Mouse (Mus musculus) heart, postnatal 36 days (tissue): ENCODE measurements at regions not wholly inside any gene's neighbourhood (a gene's known extent, or its start where the extent isn't known, plus 50 kb on each side); places are given as distances from the start of the nearest gene placed in this dataset.
"Not testable (repeated sequence)": the region's sequence is repeated elsewhere in the genome, so short reads cannot be mapped to it uniquely, and the experiment has no call there.

Source experiments
- DNase-seq, 2 experiments: peaks; one replicate each; pipeline ENCODE4 v3.0.0; 2021 to 2022
- intact Hi-C: fragments of 180-260 bp; cut with DNase I; formaldehyde crosslinking; loops from one replicate; pipeline ENCODE4 v1.15.1; 2025

- DNase-seq, intact Hi-C loops: not testable (repeated sequence)
Measured at GRCm38 (mm10) chr6:19855476-19855875, 989.4 kb downstream of the Ankrd7 start.

- DNase-seq: no peak
- intact Hi-C loops: no loop called here
Measured at GRCm38 (mm10) chr6:19864101-19864500, 998.0 kb downstream of the Ankrd7 start.

GRCm38 (mm10) chr6:19869697-19870096, 1003.6 kb downstream of the Ankrd7 start:
- intact Hi-C loops: no loop called here

GRCm38 (mm10) chr6:19911181-19911580, 1045.1 kb downstream of the Ankrd7 start:
- DNase-seq: no peak
- intact Hi-C loops: no loop called here

More at GRCm38 (mm10) chr6:19869697-19870096, 1003.6 kb downstream of the Ankrd7 start:
- no peak for DNase-seq

GRCm38 (mm10) chr6:19941784-19942183, 1075.7 kb downstream of the Ankrd7 start:
- intact Hi-C loops, DNase-seq: not testable (repeated sequence)

GRCm38 (mm10) chr6:19944334-19944733, 1078.2 kb downstream of the Ankrd7 start:
- intact Hi-C loops: no loop called here

GRCm38 (mm10) chr6:19945693-19946092, 1079.6 kb downstream of the Ankrd7 start:
- intact Hi-C loops: no loop called here
- no peak for DNase-seq

More at GRCm38 (mm10) chr6:19944334-19944733, 1078.2 kb downstream of the Ankrd7 start:
- no peak for DNase-seq

GRCm38 (mm10) chr6:19975898-19976297, 1109.8 kb downstream of the Ankrd7 start:
- DNase-seq: no peak
- intact Hi-C loops: no loop called here

GRCm38 (mm10) chr6:19991829-19992228, 1125.7 kb downstream of the Ankrd7 start:
- intact Hi-C loops: no loop called here
- DNase-seq: no peak

- intact Hi-C loops: no loop called here
- no peak for DNase-seq
Measured at GRCm38 (mm10) chr6:20028466-20028865, 1162.3 kb downstream of the Ankrd7 start.

GRCm38 (mm10) chr6:20037769-20038168, 1171.7 kb downstream of the Ankrd7 start:
- DNase-seq: peak; percentile 2 to 11
- intact Hi-C loops: no loop called here

GRCm38 (mm10) chr6:20078666-20079065, 1136.6 kb upstream of the Kcnd2 start:
- DNase-seq: no peak
- intact Hi-C loops: no loop called here

GRCm38 (mm10) chr6:20092057-20092917, 1123.0 kb upstream of the Kcnd2 start:
- no peak for DNase-seq
- intact Hi-C loops: no loop called here

GRCm38 (mm10) chr6:20133991-20134390, 1081.3 kb upstream of the Kcnd2 start:
- DNase-seq, intact Hi-C loops: not testable (repeated sequence)

GRCm38 (mm10) chr6:20137546-20137945, 1077.8 kb upstream of the Kcnd2 start:
- no peak for DNase-seq
- intact Hi-C loops: no loop called here
